Mouse (Mus musculus) embryonic stem cell, embryonic (primary cell): ENCODE measurements at regions not wholly inside any gene's neighbourhood (a gene's known extent, or its start where the extent isn't known, plus 50 kb on each side); places are given as distances from the start of the nearest gene placed in this dataset.

ENCODE experiments used
- CTCF ChIA-PET, 4 experiments: fragments of 300-600 bp in 2 of 4; fragments of 350-600 bp in 2 of 4; sonication (Branson Sonifier 250); formaldehyde crosslinking; loops; one replicate each; lab custom pipeline; 2022; ENCODE audit warnings: inconsistent platforms in 2 of 4; lab: Charles Lee
- POLR2A ChIA-PET, 4 experiments: fragments of 300-600 bp in 2 of 4; fragments of 350-600 bp in 2 of 4; sonication (Branson Sonifier 250); formaldehyde crosslinking; loops; one replicate each; lab custom pipeline; 2022; ENCODE audit warnings: antibody characterized with exemption in 4 of 4, inconsistent platforms in 1 of 4; lab: Charles Lee

GRCm38 (mm10) chr1:128722061-128722471 lies 130.0 kb upstream of the Cxcr4 start:
- CTCF ChIA-PET, result no interaction called here
- POLR2A ChIA-PET, result interaction anchor here in 1 of 4 experiments (0.6 kb wide), 1 partner anchor 453 kb away, joined by 4 read pairs; no protein-coding TSS in a partner anchor

GRCm38 (mm10) chr1:128714843-128715242 lies 122.8 kb upstream of the Cxcr4 start:
- ChIA-PET POLR2A (no interaction called here), CTCF (interaction anchor here in 1 of 4 experiments (0.6 kb wide), 1 partner anchor 31 kb away, joined by 4 read pairs; no protein-coding TSS in a partner anchor)

GRCm38 (mm10) chr1:128712876-128713275 lies 120.8 kb upstream of the Cxcr4 start:
- ChIA-PET CTCF (no interaction called here), POLR2A (interaction anchor here in 1 of 4 experiments (0.6 kb wide), 2 partner anchors 27 to 110 kb away, joined by 3 to 5 read pairs; no protein-coding TSS in a partner anchor)

- POLR2A ChIA-PET, result no interaction called here
- CTCF ChIA-PET, result interaction anchor here in 1 of 4 experiments (0.5 kb wide), 1 partner anchor 24 kb away, joined by 3 read pairs; no protein-coding TSS in a partner anchor
Observed at GRCm38 (mm10) chr1:128711121-128711520, 119.0 kb upstream of the Cxcr4 start.

- CTCF ChIA-PET, result no interaction called here
Observed at GRCm38 (mm10) chr1:128707747-128708146, 115.7 kb upstream of the Cxcr4 start.

GRCm38 (mm10) chr1:128706167-128706566 lies 114.1 kb upstream of the Cxcr4 start:
- ChIA-PET CTCF (no interaction called here), POLR2A (interaction anchor here in 2 of 4 experiments (0.6 kb wide), 3 partner anchors 35 to 401 kb away, joined by 3 to 4 read pairs (median 3); no protein-coding TSS in a partner anchor)

More at GRCm38 (mm10) chr1:128707747-128708146, 115.7 kb upstream of the Cxcr4 start:
- POLR2A ChIA-PET, result no interaction called here

- ChIA-PET POLR2A (no interaction called here), CTCF (no interaction called here)
Observed at GRCm38 (mm10) chr1:128705071-128705503, 113.0 kb upstream of the Cxcr4 start.

GRCm38 (mm10) chr1:128701326-128701725 lies 109.2 kb upstream of the Cxcr4 start:
- POLR2A ChIA-PET, result interaction anchor here in 1 of 4 experiments (0.6 kb wide), 1 partner anchor 105 kb away, joined by 3 read pairs; no protein-coding TSS in a partner anchor
- CTCF ChIA-PET, result no interaction called here

- POLR2A ChIA-PET, result no interaction called here
- CTCF ChIA-PET, result no interaction called here
Observed at GRCm38 (mm10) chr1:128697962-128698361, 105.9 kb upstream of the Cxcr4 start.

- POLR2A ChIA-PET, result interaction anchor here in 1 of 4 experiments (0.8 kb wide), 1 partner anchor 126 kb away, joined by 3 read pairs; no protein-coding TSS in a partner anchor
- CTCF ChIA-PET, result no interaction called here
Observed at GRCm38 (mm10) chr1:128695936-128696335, 103.8 kb upstream of the Cxcr4 start.

GRCm38 (mm10) chr1:128692799-128693198 lies 100.7 kb upstream of the Cxcr4 start:
- ChIA-PET CTCF (interaction anchor here in 1 of 4 experiments (0.5 kb wide), 1 partner anchor 127 kb away, joined by 5 read pairs; no protein-coding TSS in a partner anchor), POLR2A (interaction anchor here in 1 of 4 experiments (0.6 kb wide), 1 partner anchor 211 kb away, joined by 7 read pairs; no protein-coding TSS in a partner anchor)

- ChIA-PET CTCF (interaction anchor here in 1 of 4 experiments (0.5 kb wide), 1 partner anchor 127 kb away, joined by 5 read pairs; no protein-coding TSS in a partner anchor), POLR2A (no interaction called here)
Observed at GRCm38 (mm10) chr1:128692313-128692712, 100.2 kb upstream of the Cxcr4 start.

- ChIA-PET CTCF (interaction anchor here in 1 of 4 experiments (0.6 kb wide), 1 partner anchor 23 kb away, joined by 3 read pairs; no protein-coding TSS in a partner anchor), POLR2A (no interaction called here)
Observed at GRCm38 (mm10) chr1:128687236-128687927, 95.3 kb upstream of the Cxcr4 start.

- CTCF ChIA-PET, result interaction anchor here in 1 of 4 experiments (0.6 kb wide), 1 partner anchor 97 kb away, joined by 3 read pairs; no protein-coding TSS in a partner anchor
- POLR2A ChIA-PET, result interaction anchor here in 1 of 4 experiments (0.7 kb wide), 1 partner anchor 27 kb away, joined by 3 read pairs; no protein-coding TSS in a partner anchor
Observed at GRCm38 (mm10) chr1:128685467-128686137, 93.5 kb upstream of the Cxcr4 start.

GRCm38 (mm10) chr1:128682942-128683341 lies 90.8 kb upstream of the Cxcr4 start:
- ChIA-PET CTCF (no interaction called here), POLR2A (interaction anchor here in 2 of 4 experiments (0.6 to 1.0 kb wide), 2 partner anchors 123 to 438 kb away, joined by 4 read pairs; no protein-coding TSS in a partner anchor)

- ChIA-PET CTCF (no interaction called here), POLR2A (interaction anchor here in 1 of 4 experiments (0.6 kb wide), 1 partner anchor 436 kb away, joined by 4 read pairs; no protein-coding TSS in a partner anchor)
Observed at GRCm38 (mm10) chr1:128681261-128681660, 89.2 kb upstream of the Cxcr4 start.

- ChIA-PET CTCF (no interaction called here), POLR2A (interaction anchor here in 1 of 4 experiments (0.6 kb wide), 1 partner anchor 435 kb away, joined by 4 read pairs; no protein-coding TSS in a partner anchor)
Observed at GRCm38 (mm10) chr1:128680538-128680937, 88.4 kb upstream of the Cxcr4 start.

- POLR2A ChIA-PET, result no interaction called here
- CTCF ChIA-PET, result no interaction called here
Observed at GRCm38 (mm10) chr1:128680012-128680411, 87.9 kb upstream of the Cxcr4 start.
